Mouse (Mus musculus): ENCODE data around the gene Foxa1. TPM values are rescaled to one million over a fixed set of nuclear protein-coding genes. Genes with fewer than 3 reads are reported as not detected.

Foxa1 gene
- polyA plus RNA-seq, 1 experiment from 2014 or later = not detected

GRCm38 (mm10) chr12:57545371-57546241, 1.1 kb downstream of the Foxa1 start:
- no peaks in the 10 kb centered on the region for H3K36me3 ChIP-seq (ENCODE audit: inconsistent target)
- H3K79me2 ChIP-seq (ENCODE audit: inconsistent target) = no peaks in the 10 kb centered on the region
- WGBS (ENCODE audit: missing documents) = 2% methylated on average over 86 of the region's 106 CpGs
- H3K27ac ChIP-seq = no peak overlapping the region
- no peak overlapping the region for H3K4me3 ChIP-seq (ENCODE audit: inconsistent target)

GRCm38 (mm10) chr12:57544641-57545370, 1.9 kb downstream of the Foxa1 start:
- WGBS (ENCODE audit: missing documents) = 6% methylated on average over 31 of the region's 31 CpGs

GRCm38 (mm10) chr12:57543627-57543991, 3.1 kb downstream of the Foxa1 start:
- Histone ChIP-seq H3K4me3 (ENCODE audit: inconsistent target) (no peak overlapping the region), H3K79me2 (ENCODE audit: inconsistent target) (no peaks in the 10 kb centered on the region)
- WGBS (ENCODE audit: missing documents) = 10% methylated on average over 10 of the region's 10 CpGs

More at GRCm38 (mm10) chr12:57544641-57545370, 1.9 kb downstream of the Foxa1 start:
- Histone ChIP-seq H3K4me3 (ENCODE audit: inconsistent target) (no peak overlapping the region), H3K27ac (no peak overlapping the region), H3K36me3 (ENCODE audit: inconsistent target) (no peaks in the 10 kb centered on the region), H3K79me2 (ENCODE audit: inconsistent target) (no peaks in the 10 kb centered on the region)

GRCm38 (mm10) chr12:57542746-57543626, 3.7 kb downstream of the Foxa1 start:
- no peak overlapping the region for H3K4me3 ChIP-seq (ENCODE audit: inconsistent target)
- H3K36me3 ChIP-seq (ENCODE audit: inconsistent target) = no peaks in the 10 kb centered on the region
- no peak overlapping the region for H3K27ac ChIP-seq
- H3K79me2 ChIP-seq (ENCODE audit: inconsistent target) = no peaks in the 10 kb centered on the region
- WGBS (ENCODE audit: missing documents) = 11% methylated on average over 62 of the region's 63 CpGs

More at GRCm38 (mm10) chr12:57543627-57543991, 3.1 kb downstream of the Foxa1 start:
- Histone ChIP-seq H3K27ac (no peak overlapping the region), H3K36me3 (ENCODE audit: inconsistent target) (no peaks in the 10 kb centered on the region)

- 6% methylated on average over 40 of the region's 46 CpGs for WGBS (ENCODE audit: missing documents)
- no peak overlapping the region for H3K4me3 ChIP-seq (ENCODE audit: inconsistent target)
- H3K36me3 ChIP-seq (ENCODE audit: inconsistent target) = no peaks in the 10 kb centered on the region
- no peak overlapping the region for H3K27ac ChIP-seq
- H3K79me2 ChIP-seq (ENCODE audit: inconsistent target) = no peaks in the 10 kb centered on the region
These were observed 4.6 kb downstream of the Foxa1 start for GRCm38 (mm10) chr12:57541931-57542745.

- no peaks in the 10 kb centered on the region for H3K79me2 ChIP-seq (ENCODE audit: inconsistent target)
- H3K27ac ChIP-seq = no peak overlapping the region
- no peak overlapping the region for H3K4me3 ChIP-seq (ENCODE audit: inconsistent target)
- H3K36me3 ChIP-seq (ENCODE audit: inconsistent target) = no peaks in the 10 kb centered on the region
- 19% methylated on average over 6 of the region's 6 CpGs for WGBS (ENCODE audit: missing documents)
These were observed 5.6 kb downstream of the Foxa1 start for GRCm38 (mm10) chr12:57541118-57541517.

GRCm38 (mm10) chr12:57539551-57539985, 7.1 kb downstream of the Foxa1 start:
- Histone ChIP-seq H3K27ac (no peak overlapping the region), H3K4me3 (ENCODE audit: inconsistent target) (no peak overlapping the region; the same call in 1 of the 2 replicates)

GRCm38 (mm10) chr12:57538588-57539550, 7.8 kb downstream of the Foxa1 start:
- Histone ChIP-seq H3K4me3 (ENCODE audit: inconsistent target) (no peak overlapping the region; the same call in 1 of the 2 replicates), H3K36me3 (ENCODE audit: inconsistent target) (no peaks in the 10 kb centered on the region), H3K79me2 (ENCODE audit: inconsistent target) (no peaks in the 10 kb centered on the region), H3K27ac (no peak overlapping the region)
- WGBS (ENCODE audit: missing documents) = 4% methylated on average over 62 of the region's 63 CpGs

More at GRCm38 (mm10) chr12:57539551-57539985, 7.1 kb downstream of the Foxa1 start:
- Histone ChIP-seq H3K79me2 (ENCODE audit: inconsistent target) (no peaks in the 10 kb centered on the region), H3K36me3 (ENCODE audit: inconsistent target) (no peaks in the 10 kb centered on the region)
- 5% methylated on average over 10 of the region's 10 CpGs for WGBS (ENCODE audit: missing documents)

- no peak overlapping the region for H3K4me3 ChIP-seq (ENCODE audit: inconsistent target)
- 4% methylated on average over 21 of the region's 21 CpGs for WGBS (ENCODE audit: missing documents)
These were observed 8.7 kb downstream of the Foxa1 start for GRCm38 (mm10) chr12:57537791-57538587.

GRCm38 (mm10) chr12:57536909-57537670, 9.6 kb downstream of the Foxa1 start:
- H3K36me3 ChIP-seq (ENCODE audit: inconsistent target) = no peaks in the 10 kb centered on the region
- H3K27ac ChIP-seq = no peak overlapping the region
- no peaks in the 10 kb centered on the region for H3K79me2 ChIP-seq (ENCODE audit: inconsistent target)
- WGBS (ENCODE audit: missing documents) = 10% methylated on average over 11 of the region's 11 CpGs
- no peak overlapping the region for H3K4me3 ChIP-seq (ENCODE audit: inconsistent target)

More at GRCm38 (mm10) chr12:57537791-57538587, 8.7 kb downstream of the Foxa1 start:
- Histone ChIP-seq H3K36me3 (ENCODE audit: inconsistent target) (no peaks in the 10 kb centered on the region), H3K27ac (no peak overlapping the region), H3K79me2 (ENCODE audit: inconsistent target) (no peaks in the 10 kb centered on the region)

GRCm38 (mm10) chr12:57536056-57536908, 10.4 kb downstream of the Foxa1 start:
- Histone ChIP-seq H3K36me3 (ENCODE audit: inconsistent target) (no peaks in the 10 kb centered on the region), H3K4me3 (ENCODE audit: inconsistent target) (no peak overlapping the region), H3K79me2 (ENCODE audit: inconsistent target) (no peaks in the 10 kb centered on the region), H3K27ac (no peak overlapping the region)
- 12% methylated on average over 24 of the region's 25 CpGs for WGBS (ENCODE audit: missing documents)

Data from macrophage (primary cell).